Mouse (Mus musculus) hindbrain, embryonic 16.5 days (tissue): ENCODE measurements around the gene Ugcg. TPM values are rescaled to one million over a fixed set of nuclear protein-coding genes. Genes with fewer than 3 reads are reported as not detected.

Experiments used
- ATAC-seq: fragments of 200-750 bp; cut with Nextera tagmentation; 2 replicates; pipeline ENCODE4 v1.8.0; 2017; ENCODE audit warnings: moderate TSS enrichment, moderate library complexity
- H3K27ac ChIP-seq: fragments of 300-500 bp; sonication (generic); 2 replicates; pipeline ENCODE4 v1.5.1; 2014; ENCODE audit warnings: low read depth, mild to moderate bottlenecking, control low read depth, low read length, moderate library complexity
- H3K27me3 ChIP-seq: fragments of 300-500 bp; sonication (generic); replicated peaks from 2 replicates; pipeline ENCODE4 v1.6.1; 2014; ENCODE audit warnings: low read length; ENCODE audit not compliant: control insufficient read depth, insufficient read depth
- H3K36me3 ChIP-seq: fragments of 300-500 bp; sonication (generic); 2 replicates; pipeline ENCODE4 v1.6.1; 2014; ENCODE audit warnings: mild to moderate bottlenecking, low read length, moderate library complexity, mixed read lengths; ENCODE audit not compliant: control insufficient read depth, insufficient read depth
- H3K4me1 ChIP-seq: fragments of 300-500 bp; sonication (generic); 2 replicates; pipeline ENCODE4 v1.6.1; 2014; ENCODE audit warnings: low read depth, low read length; ENCODE audit not compliant: control insufficient read depth, insufficient read depth
- H3K4me2 ChIP-seq: fragments of 300-500 bp; sonication (generic); 2 replicates; pipeline ENCODE4 v1.6.1; 2014; ENCODE audit warnings: mild to moderate bottlenecking, low read length, control low read depth, moderate library complexity
- H3K4me3 ChIP-seq: fragments of 300-500 bp; sonication (generic); 2 replicates; pipeline ENCODE4 v1.5.1; 2014; ENCODE audit warnings: mild to moderate bottlenecking, low read length, control low read depth, moderate library complexity
- H3K9ac ChIP-seq: fragments of 300-500 bp; sonication (generic); 2 replicates; pipeline ENCODE4 v1.6.1; 2014; ENCODE audit warnings: low read depth, mild to moderate bottlenecking, control low read depth, low read length, moderate library complexity
- H3K9me3 ChIP-seq: fragments of 300-500 bp; sonication (generic); 2 replicates; pipeline ENCODE4 v1.6.1; 2014; ENCODE audit warnings: mild to moderate bottlenecking, low read length, moderate library complexity; ENCODE audit not compliant: control insufficient read depth
- WGBS: fragments of 180-500 bp; shearing (Covaris S2); extraction: QIAGEN DNeasy Blood & Tissue Kit; methylation state at CpG from one replicate; pipeline ENCODE4 v1.1.7; 2014; 5-methylcytosine and 5-hydroxymethylcytosine counted together
- polyA plus RNA-seq: library from polyadenylated mRNA; unstranded; fragments of >200 nt; fragmentation: Nextera tagmentation; extraction: Ambion mirVana; gene quantifications from 2 replicates; pipeline ENCODE4 v1.2.1, GENCODE M21; 2015

Ugcg gene
- polyA plus RNA-seq, 1 experiment from 2014 or later: 15.8 TPM

- ATAC-seq: no peak
- H3K27me3 ChIP-seq: no peaks in the 10 kb centered on the region
- no peak overlapping the region for H3K4me2 ChIP-seq
- no peaks in the 10 kb centered on the region for H3K9me3 ChIP-seq
- no peak overlapping the region for H3K27ac ChIP-seq
- WGBS: 22% methylated on average over 3 of the region's 3 CpGs
- H3K36me3 ChIP-seq: no peaks in the 10 kb centered on the region
- no peak overlapping the region for H3K4me3 ChIP-seq
- H3K9ac ChIP-seq: no peak overlapping the region
- peaks cover 13% of the 10 kb centered on the region for H3K4me1 ChIP-seq
Observed at GRCm38 (mm10) chr4:59187289-59187688, 1.8 kb upstream of the Ugcg start.

GRCm38 (mm10) chr4:59188474-59188801 is 619 bp upstream of the Ugcg start:
- H3K36me3 ChIP-seq: no peaks in the 10 kb centered on the region
- WGBS: 18% methylated on average over 4 of the region's 4 CpGs
- peak overlapping the region; percentile 77 for H3K4me2 ChIP-seq
- H3K27me3 ChIP-seq: no peaks in the 10 kb centered on the region
- no peaks in the 10 kb centered on the region for H3K9me3 ChIP-seq
- H3K4me3 ChIP-seq: peak overlapping the region; percentile 68
- peak overlapping the region; percentile 89 for H3K9ac ChIP-seq
- ATAC-seq: peak; percentile 7; the same call in 1 of the 2 replicates
- peak overlapping the region; percentile 99 for H3K27ac ChIP-seq
- H3K4me1 ChIP-seq: peaks cover 13% of the 10 kb centered on the region

- peak overlapping the region; percentile 77 for H3K4me2 ChIP-seq
- H3K27me3 ChIP-seq: no peaks in the 10 kb centered on the region
- H3K27ac ChIP-seq: peak overlapping the region; percentile 99
- WGBS: under 1% methylated on average over 43 of the region's 54 CpGs
- peak; percentile 77 for ATAC-seq
- no peaks in the 10 kb centered on the region for H3K9me3 ChIP-seq
- peak overlapping the region; percentile 89 for H3K9ac ChIP-seq
- H3K4me1 ChIP-seq: peaks cover 13% of the 10 kb centered on the region
- H3K4me3 ChIP-seq: peak overlapping the region; percentile 68
- H3K36me3 ChIP-seq: no peaks in the 10 kb centered on the region
Observed at GRCm38 (mm10) chr4:59189546-59190237, 635 bp downstream of the Ugcg start.

GRCm38 (mm10) chr4:59190650-59191424 is 1.8 kb downstream of the Ugcg start:
- H3K9ac ChIP-seq: no peak overlapping the region
- ATAC-seq: no peak
- H3K27ac ChIP-seq: no peak overlapping the region
- peaks cover 14% of the 10 kb centered on the region for H3K4me1 ChIP-seq
- WGBS: 61% methylated on average over 7 of the region's 7 CpGs
- H3K4me2 ChIP-seq: peak overlapping the region; percentile 77
- H3K9me3 ChIP-seq: no peaks in the 10 kb centered on the region
- H3K36me3 ChIP-seq: no peaks in the 10 kb centered on the region
- H3K27me3 ChIP-seq: no peaks in the 10 kb centered on the region
- H3K4me3 ChIP-seq: peak overlapping the region; percentile 68

- Histone ChIP-seq H3K4me3 (no peak overlapping the region), H3K4me2 (no peak overlapping the region), H3K36me3 (no peaks in the 10 kb centered on the region), H3K27ac (no peak overlapping the region), H3K27me3 (no peaks in the 10 kb centered on the region), H3K9ac (no peak overlapping the region), H3K9me3 (no peaks in the 10 kb centered on the region), H3K4me1 (peaks cover 31% of the 10 kb centered on the region)
- ATAC-seq: no peak
- 90% methylated on average over 13 of the region's 13 CpGs for WGBS
Observed at GRCm38 (mm10) chr4:59194731-59195496, 5.9 kb downstream of the Ugcg start.

GRCm38 (mm10) chr4:59196346-59197077 is 7.5 kb downstream of the Ugcg start:
- H3K27ac ChIP-seq: no peak overlapping the region
- peaks cover 21% of the 10 kb centered on the region for H3K4me1 ChIP-seq
- 37% methylated on average over 12 of the region's 12 CpGs for WGBS
- H3K36me3 ChIP-seq: no peaks in the 10 kb centered on the region
- no peak overlapping the region for H3K4me2 ChIP-seq
- ATAC-seq: no peak
- H3K4me3 ChIP-seq: no peak overlapping the region
- H3K9me3 ChIP-seq: no peaks in the 10 kb centered on the region
- H3K27me3 ChIP-seq: no peaks in the 10 kb centered on the region
- no peak overlapping the region for H3K9ac ChIP-seq

- no peaks in the 10 kb centered on the region for H3K27me3 ChIP-seq
- no peak for ATAC-seq
- peaks cover 21% of the 10 kb centered on the region for H3K4me1 ChIP-seq
- no peak overlapping the region for H3K27ac ChIP-seq
- H3K4me2 ChIP-seq: no peak overlapping the region
- no peaks in the 10 kb centered on the region for H3K36me3 ChIP-seq
- H3K4me3 ChIP-seq: no peak overlapping the region
- WGBS: 55% methylated on average over 6 of the region's 6 CpGs
- H3K9ac ChIP-seq: no peak overlapping the region
- H3K9me3 ChIP-seq: no peaks in the 10 kb centered on the region
Observed at GRCm38 (mm10) chr4:59197078-59197424, 8.0 kb downstream of the Ugcg start.

- no peak overlapping the region for H3K9ac ChIP-seq
- ATAC-seq: no peak
- H3K27me3 ChIP-seq: no peaks in the 10 kb centered on the region
- no peak overlapping the region for H3K4me3 ChIP-seq
- no peak overlapping the region for H3K4me2 ChIP-seq
- 79% methylated on average over 3 of the region's 3 CpGs for WGBS
- H3K27ac ChIP-seq: no peak overlapping the region
- H3K36me3 ChIP-seq: no peaks in the 10 kb centered on the region
- H3K4me1 ChIP-seq: peaks cover 21% of the 10 kb centered on the region
- no peaks in the 10 kb centered on the region for H3K9me3 ChIP-seq
Observed at GRCm38 (mm10) chr4:59197462-59197861, 8.4 kb downstream of the Ugcg start.
